Mouse (Mus musculus): ENCODE data around the gene Cox7a2l. TPM values are rescaled to one million over a fixed set of nuclear protein-coding genes. Genes with fewer than 3 reads are reported as not detected.

Cox7a2l gene
- polyA plus RNA-seq (2015; fragmentation: Nextera tagmentation; extraction: Ambion mirVana), result 186 and 196 TPM in 2 replicates

GRCm38 (mm10) chr17:83517280-83518015 is at the start of gene Cox7a2l:
Gene Cox7a2l (minus strand): TSS chr17:83517330.
- Histone ChIP-seq H3K9ac (replicated peaks; ENCODE audit: low read length) (no peak within 1 kb of the TSS), H3K27ac (ENCODE audit: low read length) (no peak within 1 kb of the TSS), H3K27me3 (ENCODE audit: insufficient read depth, low read length) (no peaks in the 10 kb centered on the region), H3K4me1 (ENCODE audit: insufficient read depth, low read length) (peaks cover 12% of the 10 kb centered on the region), H3K9me3 (ENCODE audit: low read length) (no peaks in the 10 kb centered on the region), H3K36me3 (ENCODE audit: insufficient read depth, low read length) (no peaks in the 10 kb centered on the region), H3K4me2 (replicated peaks; ENCODE audit: low read depth, low read length) (no peak within 1 kb of the TSS), H3K4me3 (ENCODE audit: low read length) (no peak within 1 kb of the TSS)
- no peak for ATAC-seq (ENCODE audit: low FRiP score, low TSS enrichment)
- WGBS, result 88% methylated on average over 8 of the region's 8 CpGs

- 65% methylated on average over 4 of the region's 4 CpGs for WGBS
- no peaks in the 10 kb centered on the region for H3K9me3 ChIP-seq (ENCODE audit: low read length)
- H3K4me3 ChIP-seq (ENCODE audit: low read length), result no peak overlapping the region
- no peak for ATAC-seq (ENCODE audit: low FRiP score, low TSS enrichment)
- H3K4me2 ChIP-seq (replicated peaks; ENCODE audit: low read depth, low read length), result no peak overlapping the region
- no peaks in the 10 kb centered on the region for H3K36me3 ChIP-seq (ENCODE audit: insufficient read depth, low read length)
- no peak overlapping the region for H3K9ac ChIP-seq (replicated peaks; ENCODE audit: low read length)
- H3K27ac ChIP-seq (ENCODE audit: low read length), result no peak overlapping the region
- no peaks in the 10 kb centered on the region for H3K4me1 ChIP-seq (ENCODE audit: insufficient read depth, low read length)
- no peaks in the 10 kb centered on the region for H3K27me3 ChIP-seq (ENCODE audit: insufficient read depth, low read length)
Measured at GRCm38 (mm10) chr17:83565506-83565905, 48.4 kb upstream of the Cox7a2l start.

GRCm38 (mm10) chr17:83564119-83564820 is 47.1 kb upstream of the Cox7a2l start:
- Histone ChIP-seq H3K4me1 (ENCODE audit: insufficient read depth, low read length) (no peaks in the 10 kb centered on the region), H3K36me3 (ENCODE audit: insufficient read depth, low read length) (no peaks in the 10 kb centered on the region), H3K27me3 (ENCODE audit: insufficient read depth, low read length) (no peaks in the 10 kb centered on the region), H3K4me3 (ENCODE audit: low read length) (no peak overlapping the region), H3K4me2 (replicated peaks; ENCODE audit: low read depth, low read length) (no peak overlapping the region), H3K9me3 (ENCODE audit: low read length) (no peaks in the 10 kb centered on the region), H3K9ac (replicated peaks; ENCODE audit: low read length) (no peak overlapping the region), H3K27ac (ENCODE audit: low read length) (no peak overlapping the region)
- no peak for ATAC-seq (ENCODE audit: low FRiP score, low TSS enrichment)
- 64% methylated on average over 12 of the region's 12 CpGs for WGBS

GRCm38 (mm10) chr17:83563703-83564111 is 46.6 kb upstream of the Cox7a2l start:
- Histone ChIP-seq H3K4me3 (ENCODE audit: low read length) (no peak overlapping the region), H3K27ac (ENCODE audit: low read length) (no peak overlapping the region)
- ATAC-seq (ENCODE audit: low FRiP score, low TSS enrichment), result no peak

GRCm38 (mm10) chr17:83562153-83563010 is 45.3 kb upstream of the Cox7a2l start:
- no peaks in the 10 kb centered on the region for H3K27me3 ChIP-seq (ENCODE audit: insufficient read depth, low read length)
- H3K27ac ChIP-seq (ENCODE audit: low read length), result no peak overlapping the region
- no peak overlapping the region for H3K9ac ChIP-seq (replicated peaks; ENCODE audit: low read length)
- WGBS, result 92% methylated on average over 5 of the region's 5 CpGs
- ATAC-seq (ENCODE audit: low FRiP score, low TSS enrichment), result no peak
- no peak overlapping the region for H3K4me2 ChIP-seq (replicated peaks; ENCODE audit: low read depth, low read length)
- no peaks in the 10 kb centered on the region for H3K4me1 ChIP-seq (ENCODE audit: insufficient read depth, low read length)
- H3K9me3 ChIP-seq (ENCODE audit: low read length), result no peaks in the 10 kb centered on the region
- H3K4me3 ChIP-seq (ENCODE audit: low read length), result no peak overlapping the region
- no peaks in the 10 kb centered on the region for H3K36me3 ChIP-seq (ENCODE audit: insufficient read depth, low read length)

More at GRCm38 (mm10) chr17:83563703-83564111, 46.6 kb upstream of the Cox7a2l start:
- H3K9me3 ChIP-seq (ENCODE audit: low read length), result no peaks in the 10 kb centered on the region
- H3K9ac ChIP-seq (replicated peaks; ENCODE audit: low read length), result no peak overlapping the region
- no peaks in the 10 kb centered on the region for H3K27me3 ChIP-seq (ENCODE audit: insufficient read depth, low read length)
- H3K36me3 ChIP-seq (ENCODE audit: insufficient read depth, low read length), result no peaks in the 10 kb centered on the region
- no peak overlapping the region; the same call in 1 of the 2 replicates for H3K4me2 ChIP-seq (replicated peaks; ENCODE audit: low read depth, low read length)
- 47% methylated on average over 10 of the region's 10 CpGs for WGBS
- H3K4me1 ChIP-seq (ENCODE audit: insufficient read depth, low read length), result no peaks in the 10 kb centered on the region

- no peak overlapping the region for H3K4me3 ChIP-seq (ENCODE audit: low read length)
- no peaks in the 10 kb centered on the region for H3K27me3 ChIP-seq (ENCODE audit: insufficient read depth, low read length)
- no peak overlapping the region for H3K4me2 ChIP-seq (replicated peaks; ENCODE audit: low read depth, low read length)
- no peaks in the 10 kb centered on the region for H3K9me3 ChIP-seq (ENCODE audit: low read length)
- 66% methylated on average over 8 of the region's 8 CpGs for WGBS
- H3K4me1 ChIP-seq (ENCODE audit: insufficient read depth, low read length), result no peaks in the 10 kb centered on the region
- ATAC-seq (ENCODE audit: low FRiP score, low TSS enrichment), result no peak
- H3K9ac ChIP-seq (replicated peaks; ENCODE audit: low read length), result no peak overlapping the region
- H3K27ac ChIP-seq (ENCODE audit: low read length), result no peak overlapping the region
- no peaks in the 10 kb centered on the region for H3K36me3 ChIP-seq (ENCODE audit: insufficient read depth, low read length)
Measured at GRCm38 (mm10) chr17:83559081-83559480, 42.0 kb upstream of the Cox7a2l start.

GRCm38 (mm10) chr17:83555836-83556235 is 38.7 kb upstream of the Cox7a2l start:
- no peak for ATAC-seq (ENCODE audit: low FRiP score, low TSS enrichment)
- no peaks in the 10 kb centered on the region for H3K36me3 ChIP-seq (ENCODE audit: insufficient read depth, low read length)
- no peak overlapping the region for H3K4me2 ChIP-seq (replicated peaks; ENCODE audit: low read depth, low read length)
- WGBS, result 94% methylated on average over 11 of the region's 11 CpGs
- no peak overlapping the region for H3K27ac ChIP-seq (ENCODE audit: low read length)
- H3K9me3 ChIP-seq (ENCODE audit: low read length), result no peaks in the 10 kb centered on the region
- H3K9ac ChIP-seq (replicated peaks; ENCODE audit: low read length), result no peak overlapping the region
- H3K27me3 ChIP-seq (ENCODE audit: insufficient read depth, low read length), result no peaks in the 10 kb centered on the region
- no peak overlapping the region for H3K4me3 ChIP-seq (ENCODE audit: low read length)
- H3K4me1 ChIP-seq (ENCODE audit: insufficient read depth, low read length), result no peaks in the 10 kb centered on the region

- Histone ChIP-seq H3K9me3 (ENCODE audit: low read length) (no peaks in the 10 kb centered on the region), H3K4me1 (ENCODE audit: insufficient read depth, low read length) (no peaks in the 10 kb centered on the region), H3K27ac (ENCODE audit: low read length) (no peak overlapping the region), H3K4me2 (replicated peaks; ENCODE audit: low read depth, low read length) (no peak overlapping the region), H3K4me3 (ENCODE audit: low read length) (no peak overlapping the region), H3K9ac (replicated peaks; ENCODE audit: low read length) (no peak overlapping the region), H3K27me3 (ENCODE audit: insufficient read depth, low read length) (no peaks in the 10 kb centered on the region), H3K36me3 (ENCODE audit: insufficient read depth, low read length) (no peaks in the 10 kb centered on the region)
- WGBS, result 85% methylated on average over 7 of the region's 7 CpGs
- ATAC-seq (ENCODE audit: low FRiP score, low TSS enrichment), result no peak
Measured at GRCm38 (mm10) chr17:83554997-83555396, 37.9 kb upstream of the Cox7a2l start.

- Histone ChIP-seq H3K9me3 (ENCODE audit: low read length) (no peaks in the 10 kb centered on the region), H3K36me3 (ENCODE audit: insufficient read depth, low read length) (no peaks in the 10 kb centered on the region), H3K4me2 (replicated peaks; ENCODE audit: low read depth, low read length) (no peak overlapping the region), H3K4me1 (ENCODE audit: insufficient read depth, low read length) (peaks cover 7% of the 10 kb centered on the region), H3K9ac (replicated peaks; ENCODE audit: low read length) (no peak overlapping the region), H3K27ac (ENCODE audit: low read length) (no peak overlapping the region), H3K4me3 (ENCODE audit: low read length) (no peak overlapping the region), H3K27me3 (ENCODE audit: insufficient read depth, low read length) (peaks cover 13% of the 10 kb centered on the region)
- ATAC-seq (ENCODE audit: low FRiP score, low TSS enrichment), result no peak
- WGBS, result 42% methylated on average over 12 of the region's 12 CpGs
Measured at GRCm38 (mm10) chr17:83548501-83549233, 31.5 kb upstream of the Cox7a2l start.

All from kidney, embryonic 16.5 days (tissue).